Mouse (Mus musculus) liver, embryonic 14.5 days (tissue): Measurements from ENCODE around the gene Gab2.

ENCODE experiments used
- CTCF ChIP-seq: IDR thresholded peaks from 2 replicates; pipeline ENCODE4 v1.5.1; 2016; ENCODE audit warnings: antibody characterized with exemption, low read depth, control low read depth
- EP300 ChIP-seq: IDR thresholded peaks from 2 replicates; pipeline ENCODE4 v1.6.1; 2016; ENCODE audit warnings: antibody characterized with exemption, low read depth

GRCm38 (mm10) chr7:97072061-97072460, 9.3 kb upstream of the Gab2 start:
- TF ChIP-seq CTCF (no peak), EP300 (no peak)
